Mouse (Mus musculus) lung, embryonic 16.5 days (tissue): ENCODE data around the gene Tpm1. TPM values are rescaled to one million over a fixed set of nuclear protein-coding genes. Genes with fewer than 3 reads are reported as not detected.

Experiments used
- ATAC-seq: fragments of 200-750 bp; cut with Nextera tagmentation; 2 replicates; pipeline ENCODE4 v1.8.0; 2017; ENCODE audit warnings: low read depth, mild to moderate bottlenecking, moderate library complexity
- H3K27ac ChIP-seq: fragments of 300-500 bp; sonication (generic); 2 replicates; pipeline ENCODE4 v1.5.1; 2014; ENCODE audit warnings: mild to moderate bottlenecking, control low read depth, low read length
- H3K27me3 ChIP-seq: fragments of 300-500 bp; sonication (generic); 2 replicates; pipeline ENCODE4 v1.6.1; 2014; ENCODE audit warnings: low read depth, low read length, mixed read lengths; ENCODE audit not compliant: control insufficient read depth, insufficient read depth
- H3K36me3 ChIP-seq: fragments of 300-500 bp; sonication (generic); 2 replicates; pipeline ENCODE4 v1.6.1; 2014; ENCODE audit warnings: low read length; ENCODE audit not compliant: control insufficient read depth, insufficient read depth
- H3K4me1 ChIP-seq: fragments of 300-500 bp; sonication (generic); replicated peaks from 2 replicates; pipeline ENCODE4 v1.6.1; 2014; ENCODE audit warnings: low read length, mixed read lengths; ENCODE audit not compliant: control insufficient read depth, insufficient read depth
- H3K4me2 ChIP-seq: fragments of 300-500 bp; sonication (generic); 2 replicates; pipeline ENCODE4 v1.6.1; 2014; ENCODE audit warnings: low read depth, low read length, control low read depth
- H3K4me3 ChIP-seq: fragments of 300-500 bp; sonication (generic); 2 replicates; pipeline ENCODE4 v1.5.1; 2014; ENCODE audit warnings: mild to moderate bottlenecking, low read length, control low read depth
- H3K9ac ChIP-seq: fragments of 300-500 bp; sonication (generic); 2 replicates; pipeline ENCODE4 v1.6.1; 2014; ENCODE audit warnings: low read length, control low read depth
- H3K9me3 ChIP-seq: fragments of 300-500 bp; sonication (generic); 2 replicates; pipeline ENCODE4 v1.6.1; 2016; ENCODE audit warnings: low read length; ENCODE audit not compliant: control insufficient read depth
- WGBS: fragments of 180-500 bp; shearing (Covaris S2); extraction: QIAGEN DNeasy Blood & Tissue Kit; methylation state at CpG from one replicate; pipeline ENCODE4 v1.1.7; 2014; 5-methylcytosine and 5-hydroxymethylcytosine counted together
- polyA plus RNA-seq: library from polyadenylated mRNA; unstranded; fragments of >200 nt; fragmentation: Nextera tagmentation; extraction: Ambion mirVana; gene quantifications from 2 replicates; pipeline ENCODE4 v1.2.1, GENCODE M21; 2015

The Tpm1 gene
- polyA plus RNA-seq, 1 experiment from 2014 or later: 782 TPM

DNA sequence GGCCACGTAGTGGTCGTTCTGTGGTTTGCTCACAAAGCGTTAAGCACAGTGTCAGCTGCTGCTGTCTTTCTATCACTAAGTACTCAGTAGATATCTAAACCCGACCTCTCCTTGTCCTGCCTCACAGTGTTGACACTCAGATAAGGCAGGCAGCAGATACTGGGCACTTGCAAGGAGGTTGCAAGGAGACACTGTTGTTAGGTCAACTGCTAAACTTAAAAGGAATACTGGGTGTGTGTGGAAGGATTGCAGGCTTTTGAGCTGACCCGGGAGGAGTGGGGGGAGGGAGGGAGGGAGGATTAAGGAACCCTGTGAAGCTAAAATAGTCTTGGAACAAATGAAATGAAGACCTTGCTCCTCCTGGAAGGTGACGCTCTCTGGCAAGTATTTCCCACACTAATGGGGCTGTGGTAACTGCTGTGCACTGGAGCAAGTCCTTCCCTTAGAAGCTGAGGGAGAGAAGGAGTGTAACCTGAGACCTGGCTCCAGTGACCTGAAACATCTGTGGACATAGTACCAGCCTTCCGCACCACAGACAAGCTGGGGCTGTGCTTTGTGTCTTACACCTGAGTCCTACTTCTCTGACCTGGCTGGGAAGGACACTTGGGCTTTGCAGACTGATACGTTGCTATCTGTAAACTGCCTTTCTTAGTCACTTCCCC is 28.6 kb upstream of the Tpm1 start:
- H3K4me1 ChIP-seq: peaks cover 11% of the 10 kb centered on the region
- WGBS: 9% methylated on average over 8 of the region's 8 CpGs
- H3K4me3 ChIP-seq: no peak overlapping the region
- no peak overlapping the region for H3K4me2 ChIP-seq
- no peaks in the 10 kb centered on the region for H3K27me3 ChIP-seq
- no peaks in the 10 kb centered on the region for H3K36me3 ChIP-seq
- H3K9ac ChIP-seq: no peak overlapping the region
- peak; percentile 43; the same call in 1 of the 2 replicates for ATAC-seq
- H3K27ac ChIP-seq: no peak overlapping the region
- no peaks in the 10 kb centered on the region for H3K9me3 ChIP-seq

DNA sequence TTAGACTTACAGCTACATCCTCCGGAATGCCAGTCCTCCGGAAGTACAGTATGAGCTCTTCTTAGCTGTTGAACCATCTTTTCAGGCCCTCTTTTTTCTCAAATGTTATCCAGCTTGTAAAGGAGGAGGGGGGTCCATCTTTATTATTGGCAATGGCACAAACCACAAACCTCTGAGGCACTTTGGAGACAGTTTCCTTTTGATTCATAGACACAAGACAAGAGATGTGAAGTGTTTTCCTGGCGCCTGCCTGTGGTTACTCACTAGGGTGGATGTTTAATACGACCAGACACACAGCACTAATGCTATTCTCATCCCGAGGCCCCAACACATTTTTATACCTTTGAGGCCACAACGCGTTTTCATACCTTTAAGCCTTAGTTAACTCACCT is 28.1 kb upstream of the Tpm1 start:
- Histone ChIP-seq H3K4me3 (no peak overlapping the region), H3K4me1 (peaks cover 11% of the 10 kb centered on the region), H3K4me2 (no peak overlapping the region), H3K36me3 (no peaks in the 10 kb centered on the region), H3K27ac (no peak overlapping the region), H3K9me3 (no peaks in the 10 kb centered on the region), H3K9ac (no peak overlapping the region), H3K27me3 (no peaks in the 10 kb centered on the region)
- WGBS: 37% methylated on average over 7 of the region's 7 CpGs
- 0 out of 2 replicates have a peak, but pooled peaks have one; percentile 5 for ATAC-seq

- H3K9me3 ChIP-seq: no peaks in the 10 kb centered on the region
- no peak for ATAC-seq
- H3K9ac ChIP-seq: no peak overlapping the region
- H3K4me2 ChIP-seq: no peak overlapping the region
- no peak overlapping the region for H3K4me3 ChIP-seq
- H3K36me3 ChIP-seq: no peaks in the 10 kb centered on the region
- 26% methylated on average over 2 of the region's 2 CpGs for WGBS
- H3K27ac ChIP-seq: no peak overlapping the region
- peaks cover 7% of the 10 kb centered on the region for H3K4me1 ChIP-seq
- H3K27me3 ChIP-seq: no peaks in the 10 kb centered on the region
Observed at GRCm38 (mm10) chr9:67072182-67072581, 23.0 kb upstream of the Tpm1 start.

DNA sequence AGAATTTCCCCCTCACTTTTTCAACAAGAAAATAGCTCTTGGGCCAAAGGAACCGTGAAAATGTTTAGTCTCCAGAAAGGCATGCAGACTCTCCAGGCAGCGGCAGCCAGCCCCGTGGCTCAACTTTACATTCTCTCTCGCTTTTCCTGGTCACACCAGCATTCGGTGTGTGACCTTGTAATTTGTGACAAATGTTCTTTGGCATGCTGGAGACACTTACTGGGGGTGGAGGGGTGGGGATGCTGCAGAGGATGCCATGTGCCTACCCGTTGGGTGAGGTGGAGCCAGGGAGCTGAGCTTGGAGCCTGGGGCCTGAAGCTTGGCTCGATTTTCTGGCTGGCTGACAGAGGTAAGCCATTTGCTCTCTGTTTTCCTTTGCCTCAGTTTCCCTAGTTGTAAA is 22.4 kb upstream of the Tpm1 start:
- H3K9me3 ChIP-seq: no peaks in the 10 kb centered on the region
- no peaks in the 10 kb centered on the region for H3K36me3 ChIP-seq
- peak; percentile 65 for ATAC-seq
- H3K27ac ChIP-seq: peak overlapping the region; percentile 56
- 12% methylated on average over 7 of the region's 7 CpGs for WGBS
- peaks cover 7% of the 10 kb centered on the region; the same call in 1 of the 2 replicates for H3K4me1 ChIP-seq
- H3K4me3 ChIP-seq: no peak overlapping the region
- H3K27me3 ChIP-seq: no peaks in the 10 kb centered on the region
- H3K9ac ChIP-seq: no peak overlapping the region
- no peak overlapping the region for H3K4me2 ChIP-seq

GRCm38 (mm10) chr9:67071103-67071502 is 21.9 kb upstream of the Tpm1 start:
- 0 out of 2 replicates have a peak, but pooled peaks have one; percentile 34 for ATAC-seq
- peak overlapping the region; percentile 56 for H3K27ac ChIP-seq
- no peak overlapping the region for H3K4me3 ChIP-seq
- H3K4me1 ChIP-seq: peaks cover 7% of the 10 kb centered on the region; the same call in 1 of the 2 replicates
- no peak overlapping the region for H3K9ac ChIP-seq
- no peaks in the 10 kb centered on the region for H3K9me3 ChIP-seq
- H3K27me3 ChIP-seq: no peaks in the 10 kb centered on the region
- no peaks in the 10 kb centered on the region for H3K36me3 ChIP-seq
- no peak overlapping the region for H3K4me2 ChIP-seq
- WGBS: 30% methylated on average over 6 of the region's 6 CpGs

DNA sequence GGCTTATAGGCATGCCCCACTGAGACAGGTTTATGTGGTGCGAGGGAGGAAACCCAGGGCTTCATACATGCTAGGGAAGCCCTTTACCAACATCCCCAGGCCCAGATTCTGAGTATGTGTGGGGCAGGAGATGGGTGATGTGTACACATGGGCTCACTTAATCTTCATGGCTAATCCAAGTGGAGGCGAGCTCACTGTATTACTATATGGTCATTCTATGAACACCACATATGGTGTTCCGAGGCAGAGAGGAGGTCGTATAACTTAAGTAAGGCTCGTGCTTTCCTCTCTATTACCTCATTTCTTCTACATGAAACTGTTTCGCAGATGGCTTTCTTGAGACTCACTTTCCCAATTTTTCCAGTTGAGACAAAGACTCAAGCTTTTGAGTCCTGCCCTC is 17.4 kb upstream of the Tpm1 start:
- Histone ChIP-seq H3K9ac (no peak overlapping the region), H3K9me3 (no peaks in the 10 kb centered on the region), H3K4me1 (peaks cover 5% of the 10 kb centered on the region; the same call in 1 of the 2 replicates), H3K36me3 (no peaks in the 10 kb centered on the region), H3K4me3 (no peak overlapping the region), H3K27ac (no peak overlapping the region), H3K4me2 (no peak overlapping the region), H3K27me3 (no peaks in the 10 kb centered on the region)
- 89% methylated on average over 6 of the region's 6 CpGs for WGBS
- no peak for ATAC-seq

GRCm38 (mm10) chr9:67059714-67060113 is 10.5 kb upstream of the Tpm1 start:
- H3K4me1 ChIP-seq: no peaks in the 10 kb centered on the region
- no peak for ATAC-seq
- H3K9me3 ChIP-seq: no peaks in the 10 kb centered on the region
- no peak overlapping the region for H3K4me3 ChIP-seq
- no peak overlapping the region for H3K9ac ChIP-seq
- H3K36me3 ChIP-seq: no peaks in the 10 kb centered on the region
- H3K27ac ChIP-seq: no peak overlapping the region
- no peak overlapping the region for H3K4me2 ChIP-seq
- no peaks in the 10 kb centered on the region for H3K27me3 ChIP-seq
- WGBS: 72% methylated on average over 12 of the region's 12 CpGs

- H3K4me3 ChIP-seq: no peak overlapping the region
- H3K4me2 ChIP-seq: no peak overlapping the region
- H3K27me3 ChIP-seq: no peaks in the 10 kb centered on the region
- no peak overlapping the region for H3K9ac ChIP-seq
- H3K27ac ChIP-seq: no peak overlapping the region
- peak; percentile 36; the same call in 1 of the 2 replicates for ATAC-seq
- no peaks in the 10 kb centered on the region for H3K36me3 ChIP-seq
- H3K4me1 ChIP-seq: no peaks in the 10 kb centered on the region
- 61% methylated on average over 6 of the region's 6 CpGs for WGBS
- H3K9me3 ChIP-seq: no peaks in the 10 kb centered on the region
Observed at GRCm38 (mm10) chr9:67058366-67058765, 9.2 kb upstream of the Tpm1 start.

GRCm38 (mm10) chr9:67050736-67051337 is 1.6 kb upstream of the Tpm1 start:
- no peak overlapping the region for H3K27ac ChIP-seq
- H3K4me3 ChIP-seq: no peak overlapping the region
- no peaks in the 10 kb centered on the region for H3K9me3 ChIP-seq
- no peak overlapping the region for H3K4me2 ChIP-seq
- ATAC-seq: no peak
- peaks cover 20% of the 10 kb centered on the region for H3K4me1 ChIP-seq
- H3K9ac ChIP-seq: no peak overlapping the region
- WGBS: 83% methylated on average over 6 of the region's 6 CpGs
- no peaks in the 10 kb centered on the region; the same call in 1 of the 2 replicates for H3K27me3 ChIP-seq
- H3K36me3 ChIP-seq: no peaks in the 10 kb centered on the region
